Comparison of ENCODE assay signal across 16 mouse cellular contexts in genomic region chrX:53053885-53054284, GRCm38 (mm10).
DNase-seq lines count a peak whose midpoint lies in the region; ATAC-seq and TF ChIP-seq lines count a peak whose summit lies in the region.
"Had no signal": no experiment of that assay in that cellular context is flagged by ENCODE, and none has a peak within 500 bp of the region (broad histone marks: within the 10 kb centered on the region; RNA-seq: fewer than 3 reads in every experiment).

No protein-coding gene starts in this region.

- no peak for TF ChIP-seq POLR2A in heart, adult 2 months (IDR thresholded peaks at IDR 0.05; ENCODE audit: insufficient read depth, low read depth, low read length)

- no peaks in the 10 kb centered on the region; the same call in 1 of the 2 replicates for H3K4me1 ChIP-seq in heart, embryonic 16.5 days (ENCODE audit: control insufficient read depth, insufficient read depth, low read length)
- peaks cover 4% of the 10 kb centered on the region for H3K4me1 ChIP-seq in heart, adult 2 months (ENCODE audit: control insufficient read depth, insufficient read depth, low read length)
- H3K4me1 ChIP-seq in limb, embryonic 12.5 days (replicated peaks) = peaks cover 33% of the 10 kb centered on the region
- no peaks in the 10 kb centered on the region for H3K4me1 ChIP-seq in hindbrain, embryonic 14.5 days (replicated peaks; ENCODE audit: control insufficient read depth, insufficient read depth, low read length)

- H3K4me3 ChIP-seq in heart, embryonic 16.5 days (ENCODE audit: low read length) = peak overlapping the region; percentile 42
- H3K4me3 ChIP-seq in heart, adult 2 months = no peak overlapping the region
- peak overlapping the region; percentile 30 for H3K4me3 ChIP-seq in limb, embryonic 12.5 days (replicated peaks)
- no peak overlapping the region for H3K4me3 ChIP-seq in hindbrain, embryonic 14.5 days (replicated peaks; ENCODE audit: low read length)
- H3K4me3 ChIP-seq: forebrain, embryonic 13.5 days; liver, embryonic 12.5 days had no signal

- H3K4me2 ChIP-seq in heart, embryonic 16.5 days (ENCODE audit: low read depth, low read length) = peak overlapping the region; percentile 59
- H3K4me2 ChIP-seq in limb, embryonic 12.5 days = peak overlapping the region; percentile 58
- no peak overlapping the region for H3K4me2 ChIP-seq in hindbrain, embryonic 14.5 days (replicated peaks)
- H3K4me2 ChIP-seq: forebrain, embryonic 13.5 days; liver, embryonic 12.5 days had no signal

- peak overlapping the region; percentile 72 for H3K27ac ChIP-seq in heart, embryonic 16.5 days (ENCODE audit: low read length)
- H3K27ac ChIP-seq in heart, adult 2 months = no peak overlapping the region
- H3K27ac ChIP-seq in limb, embryonic 12.5 days = peak overlapping the region; percentile 88
- no peak overlapping the region for H3K27ac ChIP-seq in hindbrain, embryonic 14.5 days
- H3K27ac ChIP-seq: forebrain, embryonic 13.5 days; liver, embryonic 12.5 days had no signal

- H3K27me3 ChIP-seq in heart, embryonic 16.5 days (ENCODE audit: control insufficient read depth, insufficient read depth, low read length) = no peaks in the 10 kb centered on the region
- no peaks in the 10 kb centered on the region for H3K27me3 ChIP-seq in heart, adult 2 months (ENCODE audit: control insufficient read depth, insufficient read depth, low read length)
- H3K27me3 ChIP-seq in limb, embryonic 12.5 days = peaks cover 16% of the 10 kb centered on the region
- H3K27me3 ChIP-seq in hindbrain, embryonic 14.5 days (ENCODE audit: control insufficient read depth, insufficient read depth, low read length) = peaks cover 10% of the 10 kb centered on the region; the same call in 1 of the 2 replicates
- H3K27me3 ChIP-seq: CH12.LX; forebrain, embryonic 13.5 days had no signal

- no peak for TF ChIP-seq CTCF in heart, adult 2 months (IDR thresholded peaks at IDR 0.05)

- H3K79me2 ChIP-seq in heart, adult 2 months (replicated peaks; ENCODE audit: control insufficient read depth, insufficient read depth, low read length) = no peaks in the 10 kb centered on the region

- 26% methylated on average over 5 of the region's 5 CpGs for WGBS in heart, embryonic 16.5 days
- 35% methylated on average over 5 of the region's 5 CpGs for WGBS in heart, adult 2 months
- 48% methylated on average over 5 of the region's 5 CpGs for WGBS in limb, embryonic 12.5 days
- WGBS in hindbrain, embryonic 14.5 days = 53% methylated on average over 5 of the region's 5 CpGs

- H3K9ac ChIP-seq in heart, embryonic 16.5 days (ENCODE audit: low read length) = peak overlapping the region; percentile 51
- no peak overlapping the region for H3K9ac ChIP-seq in heart, adult 2 months (ENCODE audit: low read depth, low read length)
- H3K9ac ChIP-seq in limb, embryonic 12.5 days (replicated peaks) = peak overlapping the region; percentile 50; the same call in 1 of the 2 replicates
- H3K9ac ChIP-seq in hindbrain, embryonic 14.5 days = no peak overlapping the region
- H3K9ac ChIP-seq: forebrain, embryonic 13.5 days; liver, embryonic 12.5 days had no signal

- no peak for TF ChIP-seq EP300 in heart, adult 2 months (IDR thresholded peaks at IDR 0.05; ENCODE audit: insufficient read depth, low read depth, low read length)

- H3K36me3 ChIP-seq in heart, embryonic 16.5 days (ENCODE audit: control insufficient read depth, insufficient read depth) = 0 out of 2 replicates have a peak, but pooled peaks cover 4% of the 10 kb centered on the region
- H3K36me3 ChIP-seq in heart, adult 2 months (ENCODE audit: control insufficient read depth, insufficient read depth, low read length) = no peaks in the 10 kb centered on the region
- peaks cover 7% of the 10 kb centered on the region; the same call in 1 of the 2 replicates for H3K36me3 ChIP-seq in limb, embryonic 12.5 days
- H3K36me3 ChIP-seq in hindbrain, embryonic 14.5 days (replicated peaks; ENCODE audit: control insufficient read depth, insufficient read depth) = no peaks in the 10 kb centered on the region

- intact Hi-C loops in heart, adult 2 months (cut with DNase I) = loop anchor here (10.0 kb wide), 1 partner anchor 181 kb away; no protein-coding TSS in a partner anchor

- H3K9me3 ChIP-seq in heart, embryonic 16.5 days (replicated peaks; ENCODE audit: control insufficient read depth, low read length) = no peaks in the 10 kb centered on the region
- H3K9me3 ChIP-seq in limb, embryonic 12.5 days = no peaks in the 10 kb centered on the region
- no peaks in the 10 kb centered on the region for H3K9me3 ChIP-seq in hindbrain, embryonic 14.5 days (ENCODE audit: control insufficient read depth, low read length)
- H3K9me3 ChIP-seq: forebrain, embryonic 13.5 days; liver, embryonic 12.5 days had no signal

- DNase-seq in heart, adult 2 months = no peak
- peak; percentile 21 for DNase-seq in ovary, postnatal 36 days (ENCODE audit: low spot score)
- no peak for DNase-seq in ovary, postnatal 14 days (ENCODE audit: low spot score)
- no peak for DNase-seq in hindbrain, embryonic 14.5 days (ENCODE audit: low spot score)
- DNase-seq in layer of hippocampus, postnatal 10 days (ENCODE audit: low spot score in 2 of 2) = no peak
- DNase-seq: cerebellum, adult 2 months; embryo, embryonic 11 days; kidney, postnatal 25 days; thymus, postnatal 36 days had no signal

- no peak for ATAC-seq in heart, embryonic 16.5 days (replicated peaks; ENCODE audit: extremely low read depth, insufficient read depth, low FRiP score)
- no peak for ATAC-seq in limb, embryonic 12.5 days (ENCODE audit: insufficient number of reproducible peaks, insufficient read depth, low FRiP score, low TSS enrichment, low read depth)
- no peak for ATAC-seq in hindbrain, embryonic 14.5 days (ENCODE audit: low FRiP score)
- ATAC-seq: forebrain, embryonic 13.5 days; liver, embryonic 12.5 days; midbrain, embryonic 16.5 days; Patski had no signal

Comparison
In these comparisons a context has a peak if more than half of its experiments do, and no peak if none do; other contexts are left out.
1. H3K27ac ChIP-seq: peak in heart, embryonic 16.5 days (single experiment) and limb, embryonic 12.5 days (single experiment); none in heart, adult 2 months (single experiment) and hindbrain, embryonic 14.5 days (single experiment).
2. H3K4me3 ChIP-seq: peak in heart, embryonic 16.5 days (single experiment) and limb, embryonic 12.5 days (single experiment); none in heart, adult 2 months (single experiment) and hindbrain, embryonic 14.5 days (single experiment).
3. H3K9ac ChIP-seq: peak in heart, embryonic 16.5 days (single experiment) and limb, embryonic 12.5 days (single experiment); none in heart, adult 2 months (single experiment) and hindbrain, embryonic 14.5 days (single experiment).